Mouse (Mus musculus) hindbrain, embryonic 16.5 days (tissue): Measurements from ENCODE around the gene Sys1. TPM values are rescaled to one million over a fixed set of nuclear protein-coding genes. Genes with fewer than 3 reads are reported as not detected.
A peak's percentile ranks its signal among the peaks of the same experiment; 100 is the strongest.

ENCODE experiments used
- ATAC-seq: fragments of 200-750 bp; cut with Nextera tagmentation; 2 replicates; pipeline ENCODE4 v1.8.0; 2017; ENCODE audit warnings: moderate TSS enrichment, moderate library complexity
- H3K27ac ChIP-seq: fragments of 300-500 bp; sonication (generic); 2 replicates; pipeline ENCODE4 v1.5.1; 2014; ENCODE audit warnings: low read depth, mild to moderate bottlenecking, control low read depth, low read length, moderate library complexity
- H3K27me3 ChIP-seq: fragments of 300-500 bp; sonication (generic); replicated peaks from 2 replicates; pipeline ENCODE4 v1.6.1; 2014; ENCODE audit warnings: low read length; ENCODE audit not compliant: control insufficient read depth, insufficient read depth
- H3K36me3 ChIP-seq: fragments of 300-500 bp; sonication (generic); 2 replicates; pipeline ENCODE4 v1.6.1; 2014; ENCODE audit warnings: mild to moderate bottlenecking, low read length, moderate library complexity, mixed read lengths; ENCODE audit not compliant: control insufficient read depth, insufficient read depth
- H3K4me1 ChIP-seq: fragments of 300-500 bp; sonication (generic); 2 replicates; pipeline ENCODE4 v1.6.1; 2014; ENCODE audit warnings: low read depth, low read length; ENCODE audit not compliant: control insufficient read depth, insufficient read depth
- H3K4me2 ChIP-seq: fragments of 300-500 bp; sonication (generic); 2 replicates; pipeline ENCODE4 v1.6.1; 2014; ENCODE audit warnings: mild to moderate bottlenecking, low read length, control low read depth, moderate library complexity
- H3K4me3 ChIP-seq: fragments of 300-500 bp; sonication (generic); 2 replicates; pipeline ENCODE4 v1.5.1; 2014; ENCODE audit warnings: mild to moderate bottlenecking, low read length, control low read depth, moderate library complexity
- H3K9ac ChIP-seq: fragments of 300-500 bp; sonication (generic); 2 replicates; pipeline ENCODE4 v1.6.1; 2014; ENCODE audit warnings: low read depth, mild to moderate bottlenecking, control low read depth, low read length, moderate library complexity
- H3K9me3 ChIP-seq: fragments of 300-500 bp; sonication (generic); 2 replicates; pipeline ENCODE4 v1.6.1; 2014; ENCODE audit warnings: mild to moderate bottlenecking, low read length, moderate library complexity; ENCODE audit not compliant: control insufficient read depth
- WGBS: fragments of 180-500 bp; shearing (Covaris S2); extraction: QIAGEN DNeasy Blood & Tissue Kit; methylation state at CpG from one replicate; pipeline ENCODE4 v1.1.7; 2014; 5-methylcytosine and 5-hydroxymethylcytosine counted together
- polyA plus RNA-seq: library from polyadenylated mRNA; unstranded; fragments of >200 nt; fragmentation: Nextera tagmentation; extraction: Ambion mirVana; gene quantifications from 2 replicates; pipeline ENCODE4 v1.2.1, GENCODE M21; 2015

Sys1 gene
- polyA plus RNA-seq, 1 experiment from 2014 or later = 89.7 TPM

DNA sequence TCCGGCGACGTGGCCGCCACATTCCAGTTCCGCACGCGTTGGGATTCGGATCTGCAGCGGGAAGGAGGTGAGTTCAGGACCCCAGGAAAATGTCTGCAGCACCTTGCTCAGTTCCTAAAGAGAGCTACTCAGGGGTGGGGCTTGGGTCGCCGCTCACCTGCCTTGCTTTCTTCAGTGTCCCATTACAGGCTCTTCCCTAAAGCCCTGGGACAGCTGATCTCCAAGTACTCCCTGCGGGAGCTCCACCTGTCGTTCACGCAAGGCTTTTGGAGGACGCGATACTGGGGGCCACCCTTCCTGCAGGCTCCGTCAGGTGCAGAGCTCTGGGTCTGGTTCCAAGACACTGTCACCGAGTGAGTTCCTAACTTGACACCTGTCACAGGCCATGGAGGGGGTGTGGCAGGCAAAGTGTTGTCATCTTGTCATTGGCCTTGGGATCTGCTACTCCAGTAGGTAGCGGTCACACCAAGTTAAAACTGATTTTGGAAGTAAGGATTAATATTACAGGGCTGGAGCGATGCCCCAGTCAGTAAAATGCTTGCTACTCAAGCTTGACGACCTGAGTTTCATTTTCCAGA, 41.0 kb downstream of the Sys1 start:
- WGBS = 6% methylated on average over 21 of the region's 21 CpGs
- peaks cover 18% of the 10 kb centered on the region; the same call in 1 of the 2 replicates for H3K36me3 ChIP-seq
- H3K4me1 ChIP-seq = peaks cover 15% of the 10 kb centered on the region
- peak overlapping the region; percentile 87 for H3K4me2 ChIP-seq
- ATAC-seq = peak; percentile 43
- peak overlapping the region; percentile 68 for H3K4me3 ChIP-seq
- no peaks in the 10 kb centered on the region for H3K9me3 ChIP-seq
- 0 out of 2 replicates have a peak overlapping the region, but pooled peaks have one; percentile 55 for H3K27ac ChIP-seq
- no peaks in the 10 kb centered on the region for H3K27me3 ChIP-seq
- peak overlapping the region; percentile 87 for H3K9ac ChIP-seq

DNA sequence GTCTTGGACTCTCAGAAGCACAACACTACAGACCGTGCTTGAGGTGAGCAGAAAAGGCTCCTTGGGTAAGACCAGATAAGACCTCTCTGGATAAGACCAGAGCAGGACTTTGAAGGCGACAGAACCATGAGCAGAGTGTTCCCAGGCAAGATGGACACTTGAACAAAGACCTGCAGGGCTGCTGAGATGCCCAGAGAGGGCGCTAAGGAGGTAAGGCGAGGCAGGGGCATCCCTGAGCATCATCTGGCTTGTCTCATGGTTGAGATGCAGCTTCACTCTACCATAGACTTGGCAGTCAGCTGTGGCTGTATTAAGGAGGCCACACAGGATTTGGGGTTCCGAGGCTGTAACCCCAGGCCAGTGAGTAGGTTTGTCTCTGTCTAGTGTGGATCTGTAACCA, 42.6 kb downstream of the Sys1 start:
- WGBS = 69% methylated on average over 5 of the region's 5 CpGs
- H3K36me3 ChIP-seq = peaks cover 32% of the 10 kb centered on the region
- H3K4me1 ChIP-seq = peaks cover 15% of the 10 kb centered on the region
- no peak overlapping the region for H3K4me3 ChIP-seq
- no peaks in the 10 kb centered on the region for H3K27me3 ChIP-seq
- no peak overlapping the region for H3K9ac ChIP-seq
- no peak for ATAC-seq
- H3K9me3 ChIP-seq = peaks cover 3% of the 10 kb centered on the region
- no peak overlapping the region for H3K27ac ChIP-seq
- no peak overlapping the region for H3K4me2 ChIP-seq

DNA sequence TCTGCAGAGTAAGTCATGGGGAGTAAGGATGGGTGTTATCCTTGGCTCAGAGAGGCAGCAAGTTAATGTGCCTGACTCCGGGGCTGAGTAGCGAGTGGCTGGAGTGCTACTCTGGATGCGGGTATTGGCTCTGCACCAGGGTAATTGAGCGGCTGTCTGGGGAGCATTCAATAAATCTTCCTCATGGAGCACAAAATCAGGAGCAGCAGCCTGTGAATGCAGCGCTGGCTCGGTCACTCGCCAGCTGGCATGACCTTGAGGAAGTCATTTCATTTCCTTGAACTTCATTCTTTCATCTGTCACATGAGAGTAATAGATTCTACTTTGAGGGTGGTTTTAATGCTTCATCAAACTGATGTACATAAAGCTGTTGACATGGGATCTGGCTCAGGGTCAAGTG, 43.7 kb downstream of the Sys1 start:
- Histone ChIP-seq H3K27me3 (no peaks in the 10 kb centered on the region), H3K4me1 (peaks cover 15% of the 10 kb centered on the region), H3K9ac (no peak overlapping the region), H3K4me2 (no peak overlapping the region), H3K4me3 (no peak overlapping the region), H3K36me3 (peaks cover 42% of the 10 kb centered on the region), H3K9me3 (peaks cover 7% of the 10 kb centered on the region), H3K27ac (no peak overlapping the region)
- 74% methylated on average over 7 of the region's 7 CpGs for WGBS
- ATAC-seq = peak; percentile 26; the same call in 1 of the 2 replicates

DNA sequence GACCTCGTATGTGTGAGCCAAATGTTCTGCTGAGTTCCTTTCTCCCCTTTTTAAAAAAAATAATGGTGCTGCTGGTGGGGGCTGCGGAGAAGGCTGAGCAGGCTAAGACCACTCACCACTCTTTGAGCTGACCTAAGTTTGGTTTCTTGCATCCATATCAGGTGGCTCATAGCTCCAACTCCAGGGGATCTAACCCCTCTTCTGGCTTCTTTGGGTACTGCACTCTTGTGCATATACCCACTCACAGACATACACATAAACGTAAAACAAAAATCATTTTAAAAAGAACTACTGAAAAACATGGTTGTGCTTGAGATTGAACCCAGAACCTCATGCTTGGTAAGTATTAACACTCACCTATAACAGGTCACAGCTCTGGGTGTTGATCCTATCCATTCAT, 48.2 kb downstream of the Sys1 start:
- WGBS = 100% methylated on average over 3 of the region's 3 CpGs
- no peak for ATAC-seq
- peaks cover 7% of the 10 kb centered on the region for H3K9me3 ChIP-seq
- H3K36me3 ChIP-seq = peaks cover 38% of the 10 kb centered on the region
- H3K27ac ChIP-seq = no peak overlapping the region
- H3K4me2 ChIP-seq = no peak overlapping the region
- no peak overlapping the region for H3K9ac ChIP-seq
- H3K4me3 ChIP-seq = no peak overlapping the region
- no peaks in the 10 kb centered on the region for H3K4me1 ChIP-seq
- H3K27me3 ChIP-seq = no peaks in the 10 kb centered on the region

GRCm38 (mm10) chr2:164505619-164506347, 49.0 kb downstream of the Sys1 start:
- Histone ChIP-seq H3K9me3 (peaks cover 7% of the 10 kb centered on the region), H3K4me3 (no peak overlapping the region), H3K36me3 (peaks cover 38% of the 10 kb centered on the region), H3K27me3 (no peaks in the 10 kb centered on the region), H3K9ac (no peak overlapping the region), H3K27ac (no peak overlapping the region), H3K4me1 (no peaks in the 10 kb centered on the region), H3K4me2 (no peak overlapping the region)
- 93% methylated on average over 4 of the region's 4 CpGs for WGBS
- no peak for ATAC-seq

DNA sequence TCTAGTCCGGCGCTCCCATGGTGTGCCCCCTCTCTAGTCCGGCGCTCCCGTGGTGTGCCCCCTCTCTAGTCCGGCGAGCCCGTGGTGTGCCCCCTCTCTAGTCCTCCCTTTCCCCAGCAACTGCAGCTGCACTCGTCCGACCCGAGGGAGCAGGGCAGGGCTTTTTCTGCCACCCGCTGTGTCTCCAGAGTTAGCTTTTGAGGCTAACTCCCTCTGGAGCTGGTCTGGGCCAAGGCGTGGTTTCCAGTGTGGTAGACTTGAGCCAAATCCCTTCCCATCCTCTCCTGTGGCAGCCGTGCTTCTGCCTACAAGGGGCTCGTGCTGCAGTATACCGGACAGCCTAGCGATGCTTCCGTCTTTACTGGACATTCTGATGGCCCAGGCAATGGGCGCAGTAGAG, 51.0 kb downstream of the Sys1 start:
- no peak for ATAC-seq
- no peaks in the 10 kb centered on the region for H3K27me3 ChIP-seq
- H3K9ac ChIP-seq = no peak overlapping the region
- no peak overlapping the region for H3K4me2 ChIP-seq
- peaks cover 7% of the 10 kb centered on the region for H3K9me3 ChIP-seq
- H3K4me3 ChIP-seq = no peak overlapping the region
- 90% methylated on average over 19 of the region's 19 CpGs for WGBS
- peaks cover 24% of the 10 kb centered on the region for H3K36me3 ChIP-seq
- H3K4me1 ChIP-seq = no peaks in the 10 kb centered on the region
- H3K27ac ChIP-seq = no peak overlapping the region

DNA sequence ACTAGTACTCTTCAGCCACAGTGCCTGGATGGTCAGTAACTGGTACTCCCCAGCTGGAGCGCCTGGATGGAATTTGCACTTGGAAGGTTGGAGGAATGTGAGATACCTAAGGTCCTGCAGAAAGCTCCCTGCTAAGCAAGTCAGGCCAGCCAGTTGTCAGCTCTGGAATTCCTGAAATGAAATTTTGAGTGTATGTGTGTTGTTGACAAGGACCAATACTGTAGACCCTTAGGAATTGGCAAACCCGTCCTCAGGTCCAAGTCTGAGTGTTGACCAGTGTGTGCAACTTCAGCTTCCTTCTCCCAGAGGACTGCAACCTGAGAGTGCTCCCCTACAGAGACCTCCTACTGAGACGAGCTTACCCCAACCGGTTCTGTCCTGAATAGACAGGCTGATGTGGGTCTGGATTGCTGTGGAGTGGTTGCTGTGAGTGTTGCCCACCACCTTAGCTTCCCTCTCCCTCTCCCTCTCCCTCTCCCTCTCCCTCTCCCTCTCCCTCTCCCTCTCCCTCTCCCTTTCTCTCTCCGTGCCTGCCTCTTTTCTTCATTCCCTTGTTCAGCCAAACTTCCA, 53.9 kb downstream of the Sys1 start:
- Histone ChIP-seq H3K4me2 (no peak overlapping the region), H3K4me1 (no peaks in the 10 kb centered on the region), H3K9me3 (no peaks in the 10 kb centered on the region), H3K27me3 (no peaks in the 10 kb centered on the region), H3K27ac (no peak overlapping the region), H3K4me3 (no peak overlapping the region), H3K9ac (no peak overlapping the region), H3K36me3 (no peaks in the 10 kb centered on the region; the same call in 1 of the 2 replicates)
- WGBS = 48% methylated on average over 5 of the region's 5 CpGs
- ATAC-seq = no peak

- no peaks in the 10 kb centered on the region for H3K27me3 ChIP-seq
- H3K36me3 ChIP-seq = no peaks in the 10 kb centered on the region
- no peaks in the 10 kb centered on the region for H3K9me3 ChIP-seq
- ATAC-seq = no peak
- no peak overlapping the region for H3K9ac ChIP-seq
- no peaks in the 10 kb centered on the region for H3K4me1 ChIP-seq
- H3K27ac ChIP-seq = no peak overlapping the region
- no peak overlapping the region for H3K4me3 ChIP-seq
- WGBS = 70% methylated on average over 12 of the region's 14 CpGs
- H3K4me2 ChIP-seq = no peak overlapping the region
Measured at GRCm38 (mm10) chr2:164512121-164512909, 55.6 kb downstream of the Sys1 start.

GRCm38 (mm10) chr2:164513389-164513788, 56.6 kb downstream of the Sys1 start:
- 77% methylated on average over 8 of the region's 8 CpGs for WGBS
- Histone ChIP-seq H3K4me1 (no peaks in the 10 kb centered on the region), H3K4me2 (no peak overlapping the region), H3K27me3 (no peaks in the 10 kb centered on the region), H3K9me3 (no peaks in the 10 kb centered on the region), H3K36me3 (no peaks in the 10 kb centered on the region), H3K9ac (no peak overlapping the region), H3K27ac (no peak overlapping the region), H3K4me3 (no peak overlapping the region)
- no peak for ATAC-seq
